Mouse (Mus musculus): ENCODE results near the gene Srf. TPM values are rescaled to one million over a fixed set of nuclear protein-coding genes. Genes with fewer than 3 reads are reported as not detected.

Srf gene
- polyA plus RNA-seq (2015; fragmentation: Nextera tagmentation; extraction: Ambion mirVana) = 3.7 and 4.3 TPM in 2 replicates

GRCm38 (mm10) chr17:46555673-46556583 is at the start of gene Srf:
Srf (minus strand) TSS chr17:46556175.
- peak within 1 kb of the TSS; percentile 96 for H3K27ac ChIP-seq (replicated peaks)
- peak within 1 kb of the TSS; percentile 99 for H3K4me3 ChIP-seq (ENCODE audit: low read depth, low read length)
- peaks cover 6% of the 10 kb centered on the region for H3K36me3 ChIP-seq (ENCODE audit: control insufficient read depth, insufficient read depth, low read length)
- WGBS = under 1% methylated on average over 65 of the region's 87 CpGs
- no peaks in the 10 kb centered on the region for H3K27me3 ChIP-seq (ENCODE audit: control insufficient read depth, insufficient read depth, low read length)
- peaks cover 9% of the 10 kb centered on the region; the same call in 1 of the 2 replicates for H3K4me1 ChIP-seq (replicated peaks; ENCODE audit: control insufficient read depth, insufficient read depth)
- DNase-seq (ENCODE audit: low spot score) (peak; percentile 97), ATAC-seq (ENCODE audit: low FRiP score, low TSS enrichment) (peak; percentile 94)
- TF ChIP-seq CTCF (IDR thresholded peaks at IDR 0.05; ENCODE audit: low read depth) (peak; percentile 55), EP300 (optimal IDR thresholded peaks at IDR 0.05) (no peak)
- H3K9me3 ChIP-seq (ENCODE audit: control insufficient read depth, low read length) = no peaks in the 10 kb centered on the region
- H3K4me2 ChIP-seq (replicated peaks; ENCODE audit: low read depth) = peak within 1 kb of the TSS; percentile 90
- H3K9ac ChIP-seq (ENCODE audit: low read length) = peak within 1 kb of the TSS; percentile 100

- H3K9me3 ChIP-seq (ENCODE audit: control insufficient read depth, low read length) = no peaks in the 10 kb centered on the region
- 70% methylated on average over 5 of the region's 5 CpGs for WGBS
- TF ChIP-seq EP300 (optimal IDR thresholded peaks at IDR 0.05) (no peak), CTCF (IDR thresholded peaks at IDR 0.05; ENCODE audit: low read depth) (no peak)
- H3K4me2 ChIP-seq (replicated peaks; ENCODE audit: low read depth) = no peak overlapping the region
- no peak overlapping the region for H3K9ac ChIP-seq (ENCODE audit: low read length)
- H3K4me1 ChIP-seq (replicated peaks; ENCODE audit: control insufficient read depth, insufficient read depth) = 0 out of 2 replicates have a peak, but pooled peaks cover 3% of the 10 kb centered on the region
- no peaks in the 10 kb centered on the region for H3K36me3 ChIP-seq (ENCODE audit: control insufficient read depth, insufficient read depth, low read length)
- H3K4me3 ChIP-seq (ENCODE audit: low read depth, low read length) = no peak overlapping the region
- H3K27me3 ChIP-seq (ENCODE audit: control insufficient read depth, insufficient read depth, low read length) = no peaks in the 10 kb centered on the region
- no peak overlapping the region for H3K27ac ChIP-seq (replicated peaks)
- DNase-seq (ENCODE audit: low spot score) = no peak
- no peak for ATAC-seq (ENCODE audit: low FRiP score, low TSS enrichment)
Measured at GRCm38 (mm10) chr17:46605126-46605525, 49.2 kb upstream of the Srf start.

- H3K4me3 ChIP-seq (ENCODE audit: low read depth, low read length) = no peak overlapping the region
- no peaks in the 10 kb centered on the region for H3K9me3 ChIP-seq (ENCODE audit: control insufficient read depth, low read length)
- DNase-seq (ENCODE audit: low spot score) = no peak
- no peak for ATAC-seq (ENCODE audit: low FRiP score, low TSS enrichment)
- no peak for TF ChIP-seq EP300 (optimal IDR thresholded peaks at IDR 0.05)
- TF ChIP-seq CTCF (IDR thresholded peaks at IDR 0.05; ENCODE audit: low read depth) = 0 out of 2 replicates have a peak, but pooled peaks have one; percentile 31
- 100% methylated on average over 4 of the region's 4 CpGs for WGBS
- no peaks in the 10 kb centered on the region for H3K27me3 ChIP-seq (ENCODE audit: control insufficient read depth, insufficient read depth, low read length)
- no peak overlapping the region for H3K9ac ChIP-seq (ENCODE audit: low read length)
- no peak overlapping the region for H3K27ac ChIP-seq (replicated peaks)
- H3K4me1 ChIP-seq (replicated peaks; ENCODE audit: control insufficient read depth, insufficient read depth) = 0 out of 2 replicates have a peak, but pooled peaks cover 3% of the 10 kb centered on the region
- H3K36me3 ChIP-seq (ENCODE audit: control insufficient read depth, insufficient read depth, low read length) = no peaks in the 10 kb centered on the region
- H3K4me2 ChIP-seq (replicated peaks; ENCODE audit: low read depth) = no peak overlapping the region
Measured at GRCm38 (mm10) chr17:46603229-46603628, 47.3 kb upstream of the Srf start.

- WGBS = 54% methylated on average over 9 of the region's 9 CpGs
Measured at GRCm38 (mm10) chr17:46602212-46602611, 46.2 kb upstream of the Srf start.

GRCm38 (mm10) chr17:46600569-46600968 is 44.6 kb upstream of the Srf start:
- Histone ChIP-seq H3K4me2 (replicated peaks; ENCODE audit: low read depth) (no peak overlapping the region), H3K9me3 (ENCODE audit: control insufficient read depth, low read length) (no peaks in the 10 kb centered on the region), H3K36me3 (ENCODE audit: control insufficient read depth, insufficient read depth, low read length) (no peaks in the 10 kb centered on the region), H3K27ac (replicated peaks) (no peak overlapping the region), H3K4me3 (ENCODE audit: low read depth, low read length) (no peak overlapping the region), H3K9ac (ENCODE audit: low read length) (no peak overlapping the region), H3K27me3 (ENCODE audit: control insufficient read depth, insufficient read depth, low read length) (no peaks in the 10 kb centered on the region), H3K4me1 (replicated peaks; ENCODE audit: control insufficient read depth, insufficient read depth) (0 out of 2 replicates have a peak, but pooled peaks cover 1% of the 10 kb centered on the region)
- DNase-seq (ENCODE audit: low spot score) = no peak
- WGBS = 95% methylated on average over 2 of the region's 2 CpGs
- no peak for ATAC-seq (ENCODE audit: low FRiP score, low TSS enrichment)
- TF ChIP-seq CTCF (IDR thresholded peaks at IDR 0.05; ENCODE audit: low read depth) (peak; percentile 62), EP300 (optimal IDR thresholded peaks at IDR 0.05) (no peak)

More at GRCm38 (mm10) chr17:46602212-46602611, 46.2 kb upstream of the Srf start:
- no peak for TF ChIP-seq EP300 (optimal IDR thresholded peaks at IDR 0.05)
- TF ChIP-seq CTCF (IDR thresholded peaks at IDR 0.05; ENCODE audit: low read depth) = no peak
- Histone ChIP-seq H3K27me3 (ENCODE audit: control insufficient read depth, insufficient read depth, low read length) (no peaks in the 10 kb centered on the region), H3K9ac (ENCODE audit: low read length) (no peak overlapping the region), H3K9me3 (ENCODE audit: control insufficient read depth, low read length) (no peaks in the 10 kb centered on the region), H3K36me3 (ENCODE audit: control insufficient read depth, insufficient read depth, low read length) (no peaks in the 10 kb centered on the region), H3K4me2 (replicated peaks; ENCODE audit: low read depth) (no peak overlapping the region), H3K4me3 (ENCODE audit: low read depth, low read length) (no peak overlapping the region), H3K27ac (replicated peaks) (peak overlapping the region; percentile 56), H3K4me1 (replicated peaks; ENCODE audit: control insufficient read depth, insufficient read depth) (0 out of 2 replicates have a peak, but pooled peaks cover 3% of the 10 kb centered on the region)
- no peak for DNase-seq (ENCODE audit: low spot score)
- ATAC-seq (ENCODE audit: low FRiP score, low TSS enrichment) = peak; percentile 62; the same call in 1 of the 2 replicates

- no peaks in the 10 kb centered on the region for H3K9me3 ChIP-seq (ENCODE audit: control insufficient read depth, low read length)
- peaks cover 3% of the 10 kb centered on the region; the same call in 1 of the 2 replicates for H3K4me1 ChIP-seq (replicated peaks; ENCODE audit: control insufficient read depth, insufficient read depth)
- no peak overlapping the region for H3K27ac ChIP-seq (replicated peaks)
- H3K27me3 ChIP-seq (ENCODE audit: control insufficient read depth, insufficient read depth, low read length) = no peaks in the 10 kb centered on the region
- WGBS = 78% methylated on average over 4 of the region's 4 CpGs
- DNase-seq (ENCODE audit: low spot score) = no peak
- no peak overlapping the region for H3K9ac ChIP-seq (ENCODE audit: low read length)
- no peak for TF ChIP-seq CTCF (IDR thresholded peaks at IDR 0.05; ENCODE audit: low read depth)
- no peak for TF ChIP-seq EP300 (optimal IDR thresholded peaks at IDR 0.05)
- H3K36me3 ChIP-seq (ENCODE audit: control insufficient read depth, insufficient read depth, low read length) = no peaks in the 10 kb centered on the region
- ATAC-seq (ENCODE audit: low FRiP score, low TSS enrichment) = no peak
- H3K4me2 ChIP-seq (replicated peaks; ENCODE audit: low read depth) = no peak overlapping the region
- no peak overlapping the region for H3K4me3 ChIP-seq (ENCODE audit: low read depth, low read length)
Measured at GRCm38 (mm10) chr17:46598963-46599362, 43.0 kb upstream of the Srf start.

All from stomach, postnatal 0 days (tissue).